Mouse (Mus musculus) lung, adult 2 months (tissue): ENCODE data around the gene Eya4. TPM values are rescaled to one million over a fixed set of nuclear protein-coding genes. Genes with fewer than 3 reads are reported as not detected.

ENCODE experiments used
- DNase-seq: peaks from one replicate; pipeline ENCODE4 v3.0.0; 2022
- H3K4me1 ChIP-seq: fragments of 200-500 bp; 2 replicates; pipeline ENCODE4 v1.6.1; 2011; ENCODE audit warnings: low read length; ENCODE audit not compliant: control insufficient read depth, insufficient read depth
- H3K4me3 ChIP-seq: fragments of 200-500 bp; replicated peaks from 2 replicates; pipeline ENCODE3; 2011; ENCODE audit warnings: low read depth, mild to moderate bottlenecking, control low read depth, low read length; ENCODE audit errors: extremely low read depth
- CTCF ChIP-seq: fragments of 200-500 bp; IDR thresholded peaks from 2 replicates; pipeline ENCODE4 v1.5.1; 2011; ENCODE audit warnings: mild to moderate bottlenecking, low read length, control low read depth; ENCODE audit not compliant: insufficient read depth
- POLR2A ChIP-seq: fragments of 200-500 bp; IDR thresholded peaks from 2 replicates; pipeline ENCODE4 v1.6.1; 2011; ENCODE audit warnings: low read depth, mild to moderate bottlenecking, control low read depth, low read length, borderline replicate concordance; ENCODE audit errors: extremely low read depth
- WGBS: fragments of 180-500 bp; shearing (Covaris S2); methylation state at CpG from one replicate; pipeline ENCODE4 v1.1.7; 2018; 5-methylcytosine and 5-hydroxymethylcytosine counted together
- polyA plus RNA-seq: library from polyadenylated mRNA; depleted of rRNA; stranded (reverse); fragments of >200 nt; gene quantifications from 2 replicates; pipeline ENCODE4 v1.2.3, GENCODE M21; 2012; rRNA removed

Eya4 gene
- polyA plus RNA-seq = 0.15 and 0.31 TPM in 2 replicates

DNA sequence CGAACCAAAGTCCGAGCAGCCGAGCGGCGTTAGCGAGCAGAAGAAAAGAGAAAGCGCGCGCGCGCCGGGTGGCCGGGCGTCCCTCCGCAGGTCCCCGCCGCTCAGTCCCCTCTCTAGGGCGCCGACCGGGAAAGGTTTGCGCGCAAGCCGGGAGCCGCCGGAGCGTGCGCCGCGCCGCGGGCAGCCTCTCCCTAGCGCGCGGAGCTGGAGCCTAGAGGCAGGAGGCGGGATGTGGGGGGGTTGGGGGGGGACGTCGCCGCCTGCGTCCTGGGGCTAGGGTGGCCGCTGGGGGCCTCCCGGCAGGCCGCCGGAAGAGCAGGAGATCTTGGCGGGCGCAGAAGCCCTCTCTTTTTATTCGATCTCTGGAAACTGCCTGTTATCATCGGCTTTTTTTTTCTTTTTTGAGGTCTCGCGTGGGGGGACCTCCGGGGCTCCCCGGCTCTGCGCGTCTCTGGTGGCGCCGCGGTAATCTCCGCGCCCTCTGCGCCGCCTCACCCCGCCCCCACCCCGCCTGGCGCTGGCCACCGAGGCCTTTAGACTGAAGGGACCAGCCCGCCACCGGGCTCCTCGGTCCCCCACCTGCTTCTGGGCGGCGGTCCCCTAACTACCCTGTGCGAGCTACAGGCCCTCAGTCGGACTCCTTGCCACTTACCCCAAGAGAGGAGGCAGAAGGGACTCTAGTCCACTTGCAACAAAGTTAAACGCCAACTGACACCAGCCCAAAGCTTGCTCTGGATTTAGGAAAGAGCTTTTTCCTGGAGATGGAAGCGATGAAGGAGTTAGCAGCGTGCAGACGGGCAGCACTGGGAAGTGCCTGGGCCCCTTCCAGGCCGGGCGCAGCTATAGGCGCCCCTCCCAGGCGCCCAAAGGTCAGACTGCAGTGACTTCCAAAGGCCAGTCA, at the start of gene Eya4:
Gene Eya4, minus strand, starts transcription at position 776 of the 901 bp plus-strand sequence.
- no peak for DNase-seq
- no peak within 1 kb of the TSS for H3K4me3 ChIP-seq

DNA sequence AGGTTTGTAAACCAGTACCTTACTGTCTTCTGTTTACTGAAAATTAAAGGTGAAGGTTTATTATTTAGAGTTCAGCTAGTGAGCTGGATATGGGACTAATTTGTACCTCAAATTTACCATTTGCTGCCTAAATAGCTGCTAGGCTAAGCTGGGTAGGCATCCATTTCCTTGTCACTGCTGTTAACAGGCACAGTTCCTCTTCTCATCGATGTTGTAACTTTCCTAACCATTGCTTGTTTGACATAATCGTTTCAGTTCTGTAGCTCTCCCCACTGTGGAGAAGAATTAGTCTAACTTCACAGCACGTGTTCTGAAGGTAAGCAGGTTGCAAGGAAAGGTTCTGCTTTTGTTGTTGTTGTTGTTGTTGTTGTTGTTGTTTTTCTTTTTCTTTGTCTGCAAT, 44.8 kb upstream of the Eya4 start:
- TF ChIP-seq POLR2A = no peak
- no peak for TF ChIP-seq CTCF
- Histone ChIP-seq H3K4me1 (no peaks in the 10 kb centered on the region), H3K4me3 (no peak overlapping the region)
- no peak for DNase-seq
- 68% methylated on average over 3 of the region's 3 CpGs for WGBS

More for the DNA sequence above, at the start of gene Eya4:
- H3K4me1 ChIP-seq = peaks cover 2% of the 10 kb centered on the region; the same call in 1 of the 2 replicates
- no peak for TF ChIP-seq CTCF
- TF ChIP-seq POLR2A = no peak
- 6% methylated on average over 77 of the region's 79 CpGs for WGBS

DNA sequence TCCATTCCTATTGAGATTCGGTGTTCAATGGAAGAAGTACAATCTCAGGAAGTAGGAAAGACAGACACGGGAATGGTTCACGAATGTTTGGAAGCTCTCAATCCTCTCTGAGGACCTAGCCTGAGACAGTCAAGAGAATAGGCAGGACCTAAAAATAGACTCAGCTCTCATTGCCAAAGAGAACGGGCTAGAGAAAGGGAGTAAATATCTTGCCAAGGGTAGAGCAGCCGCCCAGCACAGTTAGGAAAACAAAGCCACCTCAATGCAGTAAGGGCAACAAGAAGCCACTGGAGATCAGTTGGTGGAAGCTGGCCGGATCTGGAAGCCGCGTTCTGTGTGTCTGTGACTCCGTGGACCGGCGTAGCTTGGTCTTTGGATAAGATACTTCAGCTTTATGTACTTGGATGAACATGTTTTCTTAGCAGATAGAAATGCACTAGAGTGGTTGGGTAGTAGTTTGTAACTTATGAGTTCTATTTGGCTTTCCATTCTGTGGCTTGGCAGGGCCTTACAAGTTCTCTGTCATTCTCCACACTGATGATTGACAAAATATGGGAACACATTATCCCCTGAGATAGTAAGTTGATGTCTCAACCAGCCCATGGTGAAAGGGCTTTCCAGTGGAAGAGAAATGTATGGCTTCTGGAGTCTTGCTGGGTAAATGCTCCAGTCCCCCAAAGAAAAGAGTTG, 44.1 kb upstream of the Eya4 start:
- TF ChIP-seq CTCF = no peak
- no peak for TF ChIP-seq POLR2A
- Histone ChIP-seq H3K4me3 (no peak overlapping the region), H3K4me1 (no peaks in the 10 kb centered on the region)
- 63% methylated on average over 11 of the region's 11 CpGs for WGBS
- no peak for DNase-seq

DNA sequence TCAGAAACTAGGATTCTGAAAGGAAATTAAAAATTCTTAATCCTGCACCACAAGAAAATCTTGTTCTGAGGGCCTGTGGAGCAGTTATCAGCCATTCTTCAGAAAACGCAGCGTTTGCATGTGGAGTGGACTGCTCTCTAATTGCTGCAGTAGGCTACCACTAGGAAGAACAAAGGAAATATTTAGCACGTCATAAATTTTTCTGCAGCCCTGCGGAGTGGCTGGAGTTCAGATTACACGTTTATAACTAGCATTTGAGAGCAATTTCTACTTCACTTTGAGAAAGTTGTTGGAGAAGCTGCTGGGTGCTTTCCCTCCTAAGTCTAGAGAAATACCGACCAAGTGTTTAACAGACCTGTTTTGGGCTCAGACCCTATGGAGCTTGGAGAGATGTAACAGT, 43.6 kb upstream of the Eya4 start:
- no peak for DNase-seq
- H3K4me1 ChIP-seq = no peaks in the 10 kb centered on the region
- H3K4me3 ChIP-seq = no peak overlapping the region
- TF ChIP-seq CTCF (no peak), POLR2A (no peak)
- whole genome bisulfite sequencing = 38% methylated on average over 6 of the region's 6 CpGs

DNA sequence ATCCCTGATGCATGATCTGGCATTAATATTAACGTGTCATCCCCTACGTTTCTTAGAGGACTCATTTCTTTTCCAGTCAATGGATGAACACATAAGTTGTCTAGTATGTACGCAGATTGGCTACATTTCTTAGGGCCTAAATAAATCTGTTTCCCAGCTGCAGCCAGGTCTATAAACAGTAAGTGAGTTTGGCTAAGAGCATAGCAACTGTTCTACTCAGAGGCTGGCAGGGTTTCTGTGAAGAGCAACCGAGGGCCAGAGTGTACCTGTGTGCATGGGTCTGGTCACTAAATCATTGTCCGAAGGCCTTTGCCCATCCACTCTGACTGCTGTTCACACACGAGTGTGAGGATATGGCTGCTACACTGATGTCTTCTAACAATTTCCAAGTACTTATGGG, 13.3 kb upstream of the Eya4 start:
- H3K4me1 ChIP-seq = no peaks in the 10 kb centered on the region
- H3K4me3 ChIP-seq = no peak overlapping the region
- no peak for TF ChIP-seq CTCF
- no peak for TF ChIP-seq POLR2A
- DNase-seq = no peak
- WGBS = 87% methylated on average over 6 of the region's 6 CpGs

DNA sequence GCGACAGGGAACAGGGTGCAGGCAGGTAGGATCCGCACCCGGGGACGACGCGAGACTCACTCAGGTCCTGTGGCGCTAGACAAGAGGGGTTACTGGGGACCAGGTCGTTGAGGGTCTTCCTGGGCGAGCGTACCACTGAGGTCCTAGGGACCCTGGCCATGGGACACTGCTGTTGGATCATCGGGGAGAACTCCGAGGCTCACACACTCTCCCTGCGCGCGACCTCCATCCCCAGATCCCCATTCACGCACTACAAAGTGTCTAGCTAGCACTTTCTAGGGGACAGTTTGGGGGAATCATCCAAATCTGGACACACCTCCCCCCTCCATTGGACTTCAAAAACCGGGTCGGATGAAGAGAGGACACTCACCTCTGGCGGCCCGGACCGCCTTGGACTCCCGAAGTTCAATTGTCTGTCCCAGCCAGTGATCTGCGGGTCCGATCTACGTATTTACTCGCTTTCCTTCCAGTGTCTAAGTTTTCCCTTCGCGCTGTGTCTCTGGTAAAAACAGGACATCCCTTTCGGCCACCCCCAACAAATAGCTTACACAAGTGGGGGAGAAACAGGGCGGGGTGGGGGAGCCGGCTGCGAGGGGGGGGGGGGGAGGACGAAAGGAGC, 1.1 kb downstream of the Eya4 start:
- 2% methylated on average over 33 of the region's 33 CpGs for WGBS
- no peak for DNase-seq
- TF ChIP-seq POLR2A = no peak
- TF ChIP-seq CTCF = no peak
- Histone ChIP-seq H3K4me1 (peaks cover 2% of the 10 kb centered on the region; the same call in 1 of the 2 replicates), H3K4me3 (no peak overlapping the region)

DNA sequence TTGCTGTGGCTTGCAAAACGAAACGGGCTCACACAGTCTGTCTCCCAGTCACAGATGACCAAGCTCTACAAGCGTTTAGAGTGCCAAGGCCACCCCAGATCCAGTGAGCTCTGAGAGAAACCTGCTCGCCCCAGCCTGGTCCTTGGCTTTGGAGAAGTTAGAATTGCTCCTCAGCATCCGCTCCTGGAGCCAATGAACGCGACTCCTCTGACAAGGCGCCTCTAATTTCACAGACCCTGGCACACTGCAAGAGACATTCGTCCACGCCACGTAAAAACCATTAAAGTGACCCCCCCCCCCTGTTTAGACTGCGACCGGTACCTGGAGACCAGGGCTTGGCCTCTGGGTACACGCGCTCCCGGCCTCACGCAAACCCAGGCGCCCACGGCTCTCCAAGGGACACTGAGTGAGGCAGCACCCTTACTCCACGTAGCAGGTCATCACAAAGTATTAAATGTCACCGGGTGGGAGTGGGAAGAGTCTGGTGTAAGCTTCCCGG, 1.6 kb downstream of the Eya4 start:
- TF ChIP-seq POLR2A (no peak), CTCF (no peak)
- Histone ChIP-seq H3K4me3 (no peak overlapping the region), H3K4me1 (peaks cover 2% of the 10 kb centered on the region; the same call in 1 of the 2 replicates)
- 2% methylated on average over 22 of the region's 22 CpGs for WGBS
- DNase-seq = no peak

DNA sequence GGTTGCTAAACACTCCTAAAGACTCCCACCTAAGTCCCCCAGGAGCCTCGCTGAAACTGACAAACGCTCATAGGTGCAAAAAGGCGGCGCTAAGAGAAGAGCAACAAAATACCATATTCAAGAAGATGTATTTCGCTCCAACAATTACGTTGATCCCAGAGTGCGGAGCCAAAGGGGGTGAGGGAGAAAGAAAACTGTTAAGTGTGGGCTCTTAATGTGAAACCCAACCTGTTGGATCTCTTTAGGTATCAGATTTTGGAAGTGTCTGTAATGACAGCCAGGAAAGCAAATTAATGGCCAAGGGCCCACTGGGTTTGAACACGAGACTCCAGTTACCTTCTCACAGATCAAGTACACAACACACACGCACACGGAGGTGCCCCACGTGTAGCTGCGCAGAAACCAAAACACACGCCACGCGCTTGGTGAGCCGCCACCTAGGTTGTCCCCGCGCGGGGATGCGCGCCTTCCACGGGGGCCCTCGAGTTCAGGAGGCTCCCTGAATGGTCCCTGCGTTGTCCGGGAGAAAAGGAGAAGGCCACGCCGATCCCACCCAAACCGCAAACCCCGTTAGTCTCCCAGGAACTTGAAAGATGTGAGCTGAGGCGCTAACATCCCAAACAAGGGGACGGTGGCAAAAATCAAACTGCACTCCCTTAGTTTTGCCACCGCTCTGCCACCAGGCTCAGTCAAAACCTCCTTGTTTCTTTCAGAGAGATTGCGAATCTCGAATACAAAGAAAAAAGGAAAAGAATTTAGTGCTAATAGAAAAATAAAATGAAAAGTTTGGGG, 2.3 kb downstream of the Eya4 start:
- 7% methylated on average over 34 of the region's 34 CpGs for WGBS
- Histone ChIP-seq H3K4me1 (peaks cover 2% of the 10 kb centered on the region; the same call in 1 of the 2 replicates), H3K4me3 (no peak overlapping the region)
- DNase-seq = no peak
- TF ChIP-seq POLR2A = no peak
